Mouse (Mus musculus) CH12.LX (cell line): ENCODE results near the gene Ndufv2.
A peak's percentile ranks its signal among the peaks of the same experiment; 100 is the strongest.

Experiments used
- CHD2 ChIP-seq: IDR thresholded peaks from 2 replicates; pipeline ENCODE4 v1.6.1; 2011; ENCODE audit warnings: low read length, improper control_type of control experiment
- CTCF ChIP-seq, 2 experiments: IDR thresholded peaks in 1 of 2; conservative IDR thresholded peaks in 1 of 2; 2 replicates each; pipeline ENCODE4 v1.5.1; 2011 to 2012; ENCODE audit warnings: low read depth in 2 of 2, low read length in 2 of 2, improper control_type of control experiment in 1 of 2, inconsistent platforms in 1 of 2, mild to moderate bottlenecking in 1 of 2, moderate library complexity in 1 of 2
- ELF1 ChIP-seq: IDR thresholded peaks from 2 replicates; pipeline ENCODE4 v1.6.1; 2014; ENCODE audit warnings: low read depth, mild to moderate bottlenecking, inconsistent platforms, low read length, improper control_type of control experiment
- EP300 ChIP-seq: IDR thresholded peaks from 2 replicates; pipeline ENCODE4 v1.6.1; 2011; ENCODE audit warnings: low read length, improper control_type of control experiment
- GABPA ChIP-seq: IDR thresholded peaks from 2 replicates; pipeline ENCODE4 v1.6.1; 2012; ENCODE audit warnings: low read depth, low read length, improper control_type of control experiment, inconsistent platforms; ENCODE audit not compliant: insufficient replicate concordance
- JUND ChIP-seq: conservative IDR thresholded peaks from 2 replicates; pipeline ENCODE4 v1.6.1; 2011; ENCODE audit warnings: low read depth, low read length, improper control_type of control experiment
- MAFK ChIP-seq: IDR thresholded peaks from 2 replicates; pipeline ENCODE4 v1.6.1; 2011; ENCODE audit warnings: low read length, improper control_type of control experiment; ENCODE audit not compliant: insufficient replicate concordance
- MAX ChIP-seq: IDR thresholded peaks from 2 replicates; pipeline ENCODE4 v1.6.1; 2011; ENCODE audit warnings: low read length, improper control_type of control experiment
- POLR2A ChIP-seq: IDR thresholded peaks from 2 replicates; pipeline ENCODE4 v1.6.1; 2011; ENCODE audit warnings: low read depth, mild to moderate bottlenecking, improper control_type of control experiment, low read length
- SIN3A ChIP-seq: IDR thresholded peaks from 2 replicates; pipeline ENCODE4 v1.6.1; 2012; ENCODE audit warnings: low read length, improper control_type of control experiment, inconsistent platforms
- TBP ChIP-seq: conservative IDR thresholded peaks from 2 replicates; pipeline ENCODE4 v1.6.1; 2011; ENCODE audit warnings: low read depth, low read length, improper control_type of control experiment
- UBTF ChIP-seq: IDR thresholded peaks from 2 replicates; pipeline ENCODE4 v1.6.1; 2012; ENCODE audit warnings: low read depth, mild to moderate bottlenecking, inconsistent platforms, low read length, improper control_type of control experiment, moderate library complexity
- ZMIZ1 ChIP-seq: IDR thresholded peaks from 2 replicates; pipeline ENCODE4 v1.6.1; 2012; ENCODE audit warnings: low read depth, mild to moderate bottlenecking, inconsistent platforms, low read length, improper control_type of control experiment
- ZNF384 ChIP-seq: IDR thresholded peaks from 2 replicates; pipeline ENCODE4 v1.6.1; 2012; ENCODE audit warnings: low read depth, low read length, improper control_type of control experiment, inconsistent platforms

DNA sequence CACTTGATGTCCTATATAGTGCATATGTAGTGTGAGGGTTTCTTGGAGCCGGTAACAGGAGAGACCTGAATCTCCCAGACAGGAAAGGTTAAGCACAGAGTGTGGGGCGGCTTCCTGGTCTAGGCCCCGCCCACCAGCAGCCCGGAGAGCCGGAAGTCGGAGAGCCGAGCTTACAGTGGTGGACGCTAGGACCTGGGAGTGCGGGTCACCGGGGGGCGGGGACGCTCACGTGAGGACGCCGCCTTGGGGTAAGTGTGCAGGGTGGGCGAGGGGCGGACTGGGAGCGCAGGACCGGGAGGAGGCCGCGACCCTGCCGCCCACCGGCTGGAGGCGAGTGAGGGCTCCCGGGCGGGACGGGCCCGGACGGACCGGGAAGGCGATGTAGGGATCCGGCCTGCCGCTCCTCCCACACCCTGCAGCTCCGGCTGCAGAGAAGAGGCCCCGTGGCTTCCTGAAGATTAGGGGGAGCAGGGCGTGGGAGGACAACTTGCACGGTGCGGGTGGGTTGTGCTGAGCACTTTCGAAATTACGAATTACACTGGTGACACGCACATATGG is 10.1 kb upstream of the Ndufv2 start, which contains the start of gene Washc1:
- TF ChIP-seq ELF1, result peak; percentile 98
- no peak for TF ChIP-seq EP300
- TF ChIP-seq GABPA, result peak; percentile 10; the same call in 1 of the 2 replicates
- TF ChIP-seq CTCF (conservative IDR thresholded peaks at IDR 0.05 in 1 of 2, IDR thresholded peaks at IDR 0.05 in 1 of 2; ENCODE audit: low read depth in 2 of 2, low read length in 2 of 2), result no peak
- peak; percentile 26; the same call in 1 of the 2 replicates for TF ChIP-seq MAX
- TF ChIP-seq POLR2A, result peak; percentile 82
- TF ChIP-seq TBP, result no peak
- peak; percentile 49 for TF ChIP-seq CHD2
- no peak; the same call in 1 of the 2 replicates for TF ChIP-seq ZNF384
- TF ChIP-seq JUND, result no peak
- 0 out of 2 replicates have a peak, but pooled peaks have one; percentile 53 for TF ChIP-seq ZMIZ1
- no peak for TF ChIP-seq UBTF
- TF ChIP-seq MAFK, result no peak
- TF ChIP-seq SIN3A, result peak; percentile 97
